Mouse (Mus musculus) myocyte (in vitro differentiated cells): ENCODE results near the gene Celf2. TPM values are rescaled to one million over a fixed set of nuclear protein-coding genes. Genes with fewer than 3 reads are reported as not detected.

Source experiments
- H3K27me3 ChIP-seq: one replicate; pipeline ENCODE4 v1.6.1; 2011; ENCODE audit not compliant: control insufficient read depth, insufficient read depth, insufficient read length
- H3K36me3 ChIP-seq: one replicate; pipeline ENCODE4 v1.6.1; 2011; ENCODE audit not compliant: control insufficient read depth, insufficient read depth
- H3K4me2 ChIP-seq: one replicate; pipeline ENCODE4 v1.6.1; 2011; ENCODE audit warnings: low read depth, control low read depth
- H3K4me3 ChIP-seq: one replicate; pipeline ENCODE4 v1.5.1; 2011; ENCODE audit warnings: mild to moderate bottlenecking, control low read depth, moderate library complexity
- H3K79me2 ChIP-seq: one replicate; pipeline ENCODE4 v1.6.1; 2011; ENCODE audit not compliant: control insufficient read depth, insufficient read depth
- H3ac ChIP-seq: one replicate; pipeline ENCODE4 v1.6.1; 2011; ENCODE audit not compliant: control insufficient read depth, insufficient read length
- CEBPB ChIP-seq: IDR thresholded peaks from 2 replicates; pipeline ENCODE4 v1.6.1; 2011; ENCODE audit warnings: mild to moderate bottlenecking, moderate library complexity; ENCODE audit not compliant: poor library complexity, insufficient read depth, severe bottlenecking
- E2F4 ChIP-seq: IDR thresholded peaks from one replicate; pipeline ENCODE4 v1.6.1; 2011; ENCODE audit warnings: mild to moderate bottlenecking, control low read depth, moderate library complexity; ENCODE audit not compliant: insufficient read depth
- MAX ChIP-seq: IDR thresholded peaks from one replicate; pipeline ENCODE4 v1.6.1; 2011; ENCODE audit warnings: low read depth, mild to moderate bottlenecking, control low read depth
- MYOD1 ChIP-seq, 3 experiments: IDR thresholded peaks; one replicate each; pipeline ENCODE4 v1.6.1; 2011; ENCODE audit warnings: control low read depth in 2 of 3, low read depth in 2 of 3, mild to moderate bottlenecking in 2 of 3, moderate library complexity in 1 of 3; ENCODE audit not compliant: insufficient read length in 2 of 3, control insufficient read depth in 1 of 3
- MYOG ChIP-seq, 3 experiments: IDR thresholded peaks; one replicate each; pipeline ENCODE4 v1.6.1; 2011; ENCODE audit warnings: control low read depth in 2 of 3, low read depth in 2 of 3, mild to moderate bottlenecking in 2 of 3; ENCODE audit not compliant: insufficient read length in 2 of 3, control insufficient read depth in 1 of 3, insufficient read depth in 1 of 3
- POLR2A ChIP-seq: IDR thresholded peaks from one replicate; pipeline ENCODE4 v1.6.1; 2011; ENCODE audit warnings: low read depth, mild to moderate bottlenecking, control low read depth, moderate library complexity; ENCODE audit not compliant: insufficient read length
- POLR2AphosphoS2 ChIP-seq: IDR thresholded peaks from one replicate; pipeline ENCODE4 v1.6.1; 2011; ENCODE audit warnings: low read depth, control low read depth; ENCODE audit not compliant: insufficient read length
- REST ChIP-seq: IDR thresholded peaks from one replicate; pipeline ENCODE4 v1.6.1; 2011; ENCODE audit warnings: mild to moderate bottlenecking, control low read depth, moderate library complexity; ENCODE audit not compliant: insufficient read depth, insufficient read length
- SRF ChIP-seq: IDR thresholded peaks from one replicate; pipeline ENCODE4 v1.6.1; 2011; ENCODE audit warnings: low read depth; ENCODE audit not compliant: control insufficient read depth, insufficient read length
- TCF12 ChIP-seq: IDR thresholded peaks from one replicate; pipeline ENCODE4 v1.6.1; 2011; ENCODE audit warnings: mild to moderate bottlenecking, control low read depth; ENCODE audit not compliant: poor library complexity, insufficient read depth, severe bottlenecking
- TCF3 ChIP-seq: IDR thresholded peaks from one replicate; pipeline ENCODE4 v1.6.1; 2011; ENCODE audit warnings: low read depth, control low read depth; ENCODE audit not compliant: insufficient read length
- USF1 ChIP-seq: IDR thresholded peaks from one replicate; pipeline ENCODE4 v1.6.1; 2011; ENCODE audit warnings: low read depth, mild to moderate bottlenecking, control low read depth, moderate library complexity
- polyA plus RNA-seq: library from polyadenylated mRNA; unstranded; fragments of >200 nt; fragmentation: generic; extraction: Trizol; gene quantifications from one replicate; pipeline ENCODE4 v1.2.1, GENCODE M21; 2012; ENCODE audit warnings: missing spikeins

The Celf2 gene
- polyA plus RNA-seq, 1 experiment, result 30.1 TPM

- Histone ChIP-seq H3K79me2 (no peaks in the 10 kb centered on the region), H3K27me3 (no peaks in the 10 kb centered on the region), H3K4me2 (peak overlapping the region; percentile 50), H3K36me3 (no peaks in the 10 kb centered on the region), H3K4me3 (no peak overlapping the region), H3ac (no peak overlapping the region)
- peak; percentile 85 for TF ChIP-seq CEBPB
- no peak for TF ChIP-seq E2F4
- no peak for TF ChIP-seq MYOG (IDR thresholded peaks at IDR 0.05; ENCODE audit: control insufficient read depth in 1 of 3, insufficient read depth in 1 of 3, insufficient read length in 2 of 3, low read depth in 2 of 3)
- TF ChIP-seq MAX, result no peak
These were observed 10.1 kb upstream of the Celf2 start for GRCm38 (mm10) chr2:7519473-7519872.

DNA sequence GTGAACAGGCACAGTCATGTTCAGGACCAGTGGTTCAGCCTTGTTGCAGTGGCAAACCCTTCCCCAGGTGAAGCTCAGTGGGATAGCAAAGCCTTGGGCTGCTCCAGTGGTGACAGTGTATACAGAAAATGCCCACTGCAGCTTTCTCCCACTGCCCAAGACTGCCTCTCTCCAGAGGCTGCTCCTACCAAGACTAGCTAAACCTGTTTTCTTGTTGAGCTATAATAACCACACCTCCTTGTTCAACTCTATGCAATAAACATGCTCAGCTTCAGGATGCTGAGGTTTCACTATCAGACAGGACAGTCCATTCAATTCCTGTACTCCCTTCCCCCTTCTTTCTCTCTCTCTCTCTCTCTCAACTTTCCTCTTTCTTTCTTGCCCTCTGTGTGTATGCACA lies 15.9 kb downstream of the Celf2 start:
- H3K36me3 ChIP-seq, result no peaks in the 10 kb centered on the region
- H3K79me2 ChIP-seq, result no peaks in the 10 kb centered on the region
- H3ac ChIP-seq, result no peak overlapping the region
- no peak overlapping the region for H3K4me2 ChIP-seq
- no peaks in the 10 kb centered on the region for H3K27me3 ChIP-seq
- TF ChIP-seq REST, result no peak
- TF ChIP-seq POLR2AphosphoS2, result no peak
- no peak for TF ChIP-seq CEBPB
- TF ChIP-seq USF1, result no peak
- no peak for TF ChIP-seq TCF3
- TF ChIP-seq SRF, result no peak
- no peak for TF ChIP-seq POLR2A
- no peak for TF ChIP-seq MYOG (IDR thresholded peaks at IDR 0.05; ENCODE audit: control insufficient read depth in 1 of 3, insufficient read depth in 1 of 3, insufficient read length in 2 of 3, low read depth in 2 of 3)
- H3K4me3 ChIP-seq, result no peak overlapping the region

GRCm38 (mm10) chr2:7484974-7485373 lies 24.4 kb downstream of the Celf2 start:
- no peaks in the 10 kb centered on the region for H3K27me3 ChIP-seq

GRCm38 (mm10) chr2:7482062-7482461 lies 27.3 kb downstream of the Celf2 start:
- H3K4me2 ChIP-seq, result no peak overlapping the region
- H3K27me3 ChIP-seq, result no peaks in the 10 kb centered on the region
- H3K79me2 ChIP-seq, result no peaks in the 10 kb centered on the region
- H3ac ChIP-seq, result no peak overlapping the region
- no peaks in the 10 kb centered on the region for H3K36me3 ChIP-seq
- no peak overlapping the region for H3K4me3 ChIP-seq
- TF ChIP-seq USF1 (no peak), TCF3 (no peak), TCF12 (no peak), MYOG (IDR thresholded peaks at IDR 0.05; ENCODE audit: control insufficient read depth in 1 of 3, insufficient read depth in 1 of 3, insufficient read length in 2 of 3, low read depth in 2 of 3) (no peak), MYOD1 (IDR thresholded peaks at IDR 0.05; ENCODE audit: control insufficient read depth in 1 of 3, insufficient read length in 2 of 3, low read depth in 2 of 3) (no peak), POLR2A (no peak), SRF (no peak), E2F4 (no peak)

More at GRCm38 (mm10) chr2:7484974-7485373, 24.4 kb downstream of the Celf2 start:
- no peak for TF ChIP-seq USF1
- no peak for TF ChIP-seq MYOG (IDR thresholded peaks at IDR 0.05; ENCODE audit: control insufficient read depth in 1 of 3, insufficient read depth in 1 of 3, insufficient read length in 2 of 3, low read depth in 2 of 3)
- no peak for TF ChIP-seq MAX
- no peak for TF ChIP-seq TCF12
- TF ChIP-seq CEBPB, result no peak
- TF ChIP-seq POLR2A, result no peak
- TF ChIP-seq TCF3, result no peak
- no peak for TF ChIP-seq E2F4
- H3K4me2 ChIP-seq, result no peak overlapping the region
- no peaks in the 10 kb centered on the region for H3K79me2 ChIP-seq
- H3K4me3 ChIP-seq, result no peak overlapping the region
- H3ac ChIP-seq, result no peak overlapping the region
- H3K36me3 ChIP-seq, result no peaks in the 10 kb centered on the region

DNA sequence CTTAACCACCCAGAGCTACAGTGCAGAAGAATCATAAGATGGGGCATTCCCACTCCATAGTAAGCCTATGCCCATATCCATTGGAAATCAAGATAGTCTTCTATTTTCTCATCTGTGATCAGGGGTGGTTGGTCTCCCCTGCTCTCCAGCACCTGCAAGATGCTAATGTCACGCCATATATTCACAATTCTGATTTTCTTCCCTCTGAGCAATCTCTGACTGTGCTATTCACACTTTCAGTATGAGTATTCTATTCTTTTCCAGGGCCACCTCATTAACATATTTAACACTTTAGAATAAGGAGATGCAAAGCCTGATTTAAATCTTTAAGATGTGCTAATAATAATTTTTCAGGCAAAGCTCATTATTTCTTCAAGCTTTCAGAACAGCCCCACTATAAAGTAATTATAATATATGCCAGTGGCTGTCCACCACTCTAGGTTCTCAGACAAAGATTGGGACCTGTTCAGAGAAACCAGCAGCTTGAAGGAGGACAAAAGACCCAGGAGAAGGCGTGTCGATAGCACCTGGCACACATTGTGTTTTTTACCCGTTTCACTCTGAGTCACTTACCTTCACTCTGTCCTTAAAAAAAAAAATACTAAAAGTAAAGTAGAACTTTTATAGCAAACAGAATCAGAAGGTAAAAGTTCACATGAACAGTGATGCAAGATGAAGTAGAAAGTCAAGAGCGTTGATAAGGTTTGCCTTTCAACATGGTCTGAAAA lies 48.9 kb downstream of the Celf2 start:
- H3K4me3 ChIP-seq, result no peak overlapping the region
- no peak overlapping the region for H3K4me2 ChIP-seq
- no peaks in the 10 kb centered on the region for H3K79me2 ChIP-seq
- no peaks in the 10 kb centered on the region for H3K27me3 ChIP-seq
- TF ChIP-seq POLR2AphosphoS2 (no peak), USF1 (no peak), MYOD1 (IDR thresholded peaks at IDR 0.05; ENCODE audit: control insufficient read depth in 1 of 3, insufficient read length in 2 of 3, low read depth in 2 of 3) (no peak), MYOG (IDR thresholded peaks at IDR 0.05; ENCODE audit: control insufficient read depth in 1 of 3, insufficient read depth in 1 of 3, insufficient read length in 2 of 3, low read depth in 2 of 3) (no peak), MAX (no peak), CEBPB (no peak), REST (no peak), POLR2A (no peak), TCF12 (no peak), SRF (no peak)
- H3ac ChIP-seq, result no peak overlapping the region
- no peaks in the 10 kb centered on the region for H3K36me3 ChIP-seq
